Mouse (Mus musculus) CH12.LX (cell line): ENCODE measurements around the gene Adamtsl3. TPM values are rescaled to one million over a fixed set of nuclear protein-coding genes. Genes with fewer than 3 reads are reported as not detected.
"Not testable (repeated sequence)": the region's sequence is repeated elsewhere in the genome, so short reads cannot be mapped to it uniquely, and the experiment has no call there.

Experiments
- DNase-seq: peaks from one replicate; pipeline ENCODE4 v3.0.0-alpha.2; 2013; ENCODE audit errors: extremely low read depth
- H3K27ac ChIP-seq: 2 replicates; pipeline ENCODE4 v1.5.1; 2012; ENCODE audit warnings: low read depth, mild to moderate bottlenecking, control low read depth, moderate library complexity; ENCODE audit not compliant: insufficient read depth
- H3K27me3 ChIP-seq: replicated peaks from 2 replicates; pipeline ENCODE3; 2012; ENCODE audit warnings: inconsistent platforms
- H3K36me3 ChIP-seq, 2 experiments: replicated peaks in 1 of 2; 2 replicates each; pipeline versions ENCODE3 to v1.6.1; 2012; ENCODE audit warnings: inconsistent platforms in 1 of 2, low read length in 1 of 2, mild to moderate bottlenecking in 1 of 2, mixed read lengths in 1 of 2, moderate library complexity in 1 of 2; ENCODE audit not compliant: control insufficient read depth in 1 of 2, insufficient read depth in 1 of 2
- H3K4me1 ChIP-seq, 2 experiments: 2 replicates each; pipeline ENCODE4 v1.6.1; 2012; ENCODE audit warnings: inconsistent platforms in 1 of 2, moderate library complexity in 1 of 2; ENCODE audit not compliant: insufficient read depth in 2 of 2, control insufficient read depth in 1 of 2
- H3K4me2 ChIP-seq: 2 replicates; pipeline ENCODE4 v1.6.1; 2012; ENCODE audit warnings: low read depth, mild to moderate bottlenecking, control low read depth; ENCODE audit not compliant: poor library complexity, insufficient read depth, severe bottlenecking
- H3K4me3 ChIP-seq, 3 experiments: fragments of 150-350 bp in 1 of 3; sonication (generic) in 1 of 3; replicated peaks in 1 of 3; 2 replicates each; pipeline versions ENCODE3 to v1.5.1; 2011 to 2012; ENCODE audit warnings: low read depth in 2 of 3, low read length in 2 of 3, mild to moderate bottlenecking in 2 of 3, moderate library complexity in 2 of 3, control low read depth in 1 of 3, improper control_type of control experiment in 1 of 3, inconsistent platforms in 1 of 3, mixed read lengths in 1 of 3; ENCODE audit not compliant: poor library complexity in 1 of 3
- H3K79me2 ChIP-seq: replicated peaks from 2 replicates; pipeline ENCODE4 v1.6.1; 2012; ENCODE audit warnings: mild to moderate bottlenecking, moderate library complexity; ENCODE audit not compliant: control insufficient read depth, poor library complexity, insufficient read depth, severe bottlenecking; ENCODE audit errors: extremely low read depth
- H3K9ac ChIP-seq: 2 replicates; pipeline ENCODE4 v1.6.1; 2012; ENCODE audit warnings: low read depth, mild to moderate bottlenecking, control low read depth, moderate library complexity; ENCODE audit not compliant: insufficient read depth
- H3K9me3 ChIP-seq: replicated peaks from 2 replicates; pipeline ENCODE3; 2012; ENCODE audit warnings: low read length, inconsistent platforms, mixed read lengths
- CHD2 ChIP-seq: IDR thresholded peaks from 2 replicates; pipeline ENCODE4 v1.6.1; 2011; ENCODE audit warnings: low read length, improper control_type of control experiment
- CTCF ChIP-seq, 2 experiments: IDR thresholded peaks in 1 of 2; conservative IDR thresholded peaks in 1 of 2; 2 replicates each; pipeline ENCODE4 v1.5.1; 2011 to 2012; ENCODE audit warnings: low read depth in 2 of 2, low read length in 2 of 2, improper control_type of control experiment in 1 of 2, inconsistent platforms in 1 of 2, mild to moderate bottlenecking in 1 of 2, moderate library complexity in 1 of 2
- HCFC1 ChIP-seq: IDR thresholded peaks from 2 replicates; pipeline ENCODE4 v1.6.1; 2012; ENCODE audit warnings: low read depth, mild to moderate bottlenecking, inconsistent platforms, low read length, improper control_type of control experiment
- JUN ChIP-seq: IDR thresholded peaks from 2 replicates; pipeline ENCODE4 v1.6.1; 2011; ENCODE audit warnings: low read depth, mild to moderate bottlenecking, low read length, improper control_type of control experiment, moderate library complexity; ENCODE audit not compliant: insufficient read depth
- JUND ChIP-seq: conservative IDR thresholded peaks from 2 replicates; pipeline ENCODE4 v1.6.1; 2011; ENCODE audit warnings: low read depth, low read length, improper control_type of control experiment
- KAT2A ChIP-seq: IDR thresholded peaks from 2 replicates; pipeline ENCODE4 v1.6.1; 2012; ENCODE audit warnings: low read length, improper control_type of control experiment, inconsistent platforms; ENCODE audit not compliant: insufficient replicate concordance
- MAFK ChIP-seq: IDR thresholded peaks from 2 replicates; pipeline ENCODE4 v1.6.1; 2011; ENCODE audit warnings: low read length, improper control_type of control experiment; ENCODE audit not compliant: insufficient replicate concordance
- MAX ChIP-seq: IDR thresholded peaks from 2 replicates; pipeline ENCODE4 v1.6.1; 2011; ENCODE audit warnings: low read length, improper control_type of control experiment
- MAZ ChIP-seq: IDR thresholded peaks from 2 replicates; pipeline ENCODE4 v1.6.1; 2012; ENCODE audit warnings: low read depth, mild to moderate bottlenecking, inconsistent platforms, low read length, improper control_type of control experiment, moderate library complexity
- MEF2A ChIP-seq: IDR thresholded peaks from 2 replicates; pipeline ENCODE4 v1.6.1; 2014; ENCODE audit warnings: low read depth, mild to moderate bottlenecking, inconsistent platforms, low read length, improper control_type of control experiment, borderline replicate concordance
- MYC ChIP-seq: IDR thresholded peaks from 2 replicates; pipeline ENCODE4 v1.6.1; 2011; ENCODE audit warnings: low read depth, mild to moderate bottlenecking, improper control_type of control experiment, low read length
- SIN3A ChIP-seq: IDR thresholded peaks from 2 replicates; pipeline ENCODE4 v1.6.1; 2012; ENCODE audit warnings: low read length, improper control_type of control experiment, inconsistent platforms
- SMC3 ChIP-seq: IDR thresholded peaks from 2 replicates; pipeline ENCODE4 v1.6.1; 2011; ENCODE audit warnings: low read depth, low read length, improper control_type of control experiment
- TBP ChIP-seq: conservative IDR thresholded peaks from 2 replicates; pipeline ENCODE4 v1.6.1; 2011; ENCODE audit warnings: low read depth, low read length, improper control_type of control experiment
- TCF12 ChIP-seq: IDR thresholded peaks from 2 replicates; pipeline ENCODE4 v1.6.1; 2014; ENCODE audit warnings: low read depth, mild to moderate bottlenecking, inconsistent platforms, low read length, improper control_type of control experiment
- UBTF ChIP-seq: IDR thresholded peaks from 2 replicates; pipeline ENCODE4 v1.6.1; 2012; ENCODE audit warnings: low read depth, mild to moderate bottlenecking, inconsistent platforms, low read length, improper control_type of control experiment, moderate library complexity
- USF1 ChIP-seq: IDR thresholded peaks from 2 replicates; pipeline ENCODE4 v1.6.1; 2014; ENCODE audit warnings: low read depth, mild to moderate bottlenecking, inconsistent platforms, low read length, improper control_type of control experiment
- ZC3H11A ChIP-seq: IDR thresholded peaks from 2 replicates; pipeline ENCODE4 v1.6.1; 2012; ENCODE audit warnings: low read depth, mild to moderate bottlenecking, inconsistent platforms, low read length, improper control_type of control experiment
- dilution Hi-C: fragments of 300-500 bp; cut with MboI; formaldehyde crosslinking; loops from 2 replicates; pipeline ENCODE4 v1.14.3; 2020; ENCODE audit warnings: low sequenced_read_pairs; ENCODE audit not compliant: extremely low pct_unique_long_range_greater_than_20kb, extremely low pct_ligation_motif_present
- in situ Hi-C: fragments of 300-500 bp; cut with MboI; formaldehyde crosslinking; loops from 3 replicates; pipeline ENCODE4 v1.14.3; 2019; ENCODE audit warnings: low sequenced_read_pairs, low pct_ligation_motif_present, low pct_unique_long_range_greater_than_20kb, mixed read lengths
- polyA plus RNA-seq: library from polyadenylated mRNA; unstranded; fragments of >175 nt; gene quantifications from 2 replicates; pipeline ENCODE4 v1.2.1, GENCODE M21; 2012; ENCODE audit warnings: low read depth; ENCODE audit not compliant: insufficient read length
- total RNA-seq, 2 experiments: library from RNA; depleted of rRNA; stranded (reverse); fragments of 300-350 nt in 1 of 2; fragments of >200 nt in 1 of 2; gene quantifications; 2 replicates each; pipeline ENCODE4 v1.2.3; 2012 to 2014

Adamtsl3 gene
- total and polyA plus RNA-seq, 3 experiments, result not detected

- Histone ChIP-seq H3K27ac (no peak overlapping the region), H3K4me2 (no peak overlapping the region), H3K27me3 (peaks cover 1% of the 10 kb centered on the region), H3K79me2 (no peaks in the 10 kb centered on the region)
- dilution Hi-C loops (no loop called here), in situ Hi-C loops (no loop called here)
- TF ChIP-seq JUND, result no peak
- TF ChIP-seq SIN3A, result no peak
- TF ChIP-seq CTCF (conservative IDR thresholded peaks at IDR 0.05 in 1 of 2, IDR thresholded peaks at IDR 0.05 in 1 of 2; ENCODE audit: low read depth in 2 of 2, low read length in 2 of 2), result no peak
- TF ChIP-seq MYC, result no peak
- TF ChIP-seq USF1, result no peak
- no peak for TF ChIP-seq HCFC1
- TF ChIP-seq UBTF, result no peak
- TF ChIP-seq, all 38 proteins: peak for 0
- Histone ChIP-seq H3K36me3 (no peaks in the 10 kb centered on the region), H3K9ac (no peak overlapping the region), H3K9me3 (no peaks in the 10 kb centered on the region), H3K4me3 (no peak overlapping the region), H3K4me1 (no peaks in the 10 kb centered on the region)
- DNase-seq, result no peak
Measured at GRCm38 (mm10) chr7:82416653-82417052, 81.2 kb downstream of the Adamtsl3 start.

- in situ Hi-C loops (no loop called here), dilution Hi-C loops (no loop called here)
- no peak for DNase-seq
- H3K9me3 ChIP-seq, result no peaks in the 10 kb centered on the region
- H3K79me2 ChIP-seq, result no peaks in the 10 kb centered on the region
- no peaks in the 10 kb centered on the region for H3K4me1 ChIP-seq
- H3K36me3 ChIP-seq, result no peaks in the 10 kb centered on the region
- H3K27ac ChIP-seq, result no peak overlapping the region
- H3K4me2 ChIP-seq, result no peak overlapping the region
- H3K9ac ChIP-seq, result no peak overlapping the region
- TF ChIP-seq TCF12 (no peak), MAFK (no peak), ZC3H11A (no peak), CHD2 (no peak), TBP (no peak), JUND (no peak), SMC3 (no peak), KAT2A (no peak), MAX (no peak), JUN (no peak), MAZ (no peak), MEF2A (no peak)
- no peaks in the 10 kb centered on the region for H3K27me3 ChIP-seq
- no peak overlapping the region for H3K4me3 ChIP-seq
Measured at GRCm38 (mm10) chr7:82417053-82417452, 81.6 kb downstream of the Adamtsl3 start.

GRCm38 (mm10) chr7:82420329-82421052 is 85.0 kb downstream of the Adamtsl3 start:
- dilution Hi-C loops, in situ Hi-C loops, H3K4me2 ChIP-seq, H3K4me1 ChIP-seq, H3K9ac ChIP-seq, H3K36me3 ChIP-seq, H3K27me3 ChIP-seq, H3K27ac ChIP-seq, H3K9me3 ChIP-seq, H3K4me3 ChIP-seq, DNase-seq, H3K79me2 ChIP-seq: not testable (repeated sequence)
